ENCODE assay signal across 13 mouse cellular contexts in the genomic region with DNA sequence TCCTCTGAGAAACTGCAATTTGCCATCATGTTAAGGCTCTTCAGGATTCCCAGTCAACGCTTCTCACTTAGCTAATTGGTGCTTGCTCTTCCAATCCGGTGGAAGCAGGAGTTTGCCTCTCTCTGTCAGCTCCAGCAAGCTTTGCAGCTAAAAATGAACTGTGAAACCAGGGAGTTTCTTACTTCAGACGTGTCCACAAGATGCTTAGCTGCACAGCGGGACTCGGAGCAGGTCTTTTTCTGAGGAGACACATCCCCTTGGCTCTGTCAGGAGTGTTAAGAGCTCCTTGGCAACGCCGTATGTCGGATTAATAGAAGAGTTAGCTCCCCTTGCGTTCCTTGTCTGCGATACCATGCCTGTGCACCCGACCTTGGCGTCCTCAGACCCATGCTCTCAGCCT. TPM values are rescaled to one million over a fixed set of nuclear protein-coding genes. Genes with fewer than 3 reads are reported as not detected.
DNase-seq lines count a peak whose midpoint lies in the region; ATAC-seq and TF ChIP-seq lines count a peak whose summit lies in the region.
"Had no signal": no experiment of that assay in that cellular context is flagged by ENCODE, and none has a peak within 500 bp of the region (broad histone marks: within the 10 kb centered on the region; RNA-seq: fewer than 3 reads in every experiment).

No protein-coding gene starts in this region.

- no peaks in the 10 kb centered on the region for H3K9me3 ChIP-seq in heart, embryonic 14.5 days (ENCODE audit: control insufficient read depth, low read length)
- H3K9me3 ChIP-seq in ES-E14 (ENCODE audit: control insufficient read depth, insufficient read depth, low read depth, low read length): no peaks in the 10 kb centered on the region
- H3K9me3 ChIP-seq in forebrain, embryonic 14.5 days (replicated peaks; ENCODE audit: control insufficient read depth, low read length): no peaks in the 10 kb centered on the region
- H3K9me3 ChIP-seq in midbrain, embryonic 11.5 days (ENCODE audit: control insufficient read depth, low read length): no peaks in the 10 kb centered on the region
- no peaks in the 10 kb centered on the region for H3K9me3 ChIP-seq in kidney, embryonic 14.5 days (ENCODE audit: control insufficient read depth, low read length)

- 29% methylated on average over 12 of the region's 12 CpGs for WGBS in heart, embryonic 14.5 days
- WGBS in forebrain, embryonic 14.5 days: 51% methylated on average over 12 of the region's 12 CpGs
- 33% methylated on average over 12 of the region's 12 CpGs for WGBS in midbrain, embryonic 11.5 days
- 57% methylated on average over 12 of the region's 12 CpGs for WGBS in kidney, embryonic 14.5 days

- H3K27me3 ChIP-seq in heart, embryonic 14.5 days (ENCODE audit: control insufficient read depth, insufficient read depth, low read length): no peaks in the 10 kb centered on the region
- H3K27me3 ChIP-seq in forebrain, embryonic 14.5 days (replicated peaks; ENCODE audit: control insufficient read depth, insufficient read depth, low read length): no peaks in the 10 kb centered on the region
- no peaks in the 10 kb centered on the region for H3K27me3 ChIP-seq in midbrain, embryonic 11.5 days (ENCODE audit: control insufficient read depth, insufficient read depth, low read length)
- H3K27me3 ChIP-seq in kidney, embryonic 14.5 days (ENCODE audit: control insufficient read depth, insufficient read depth, low read length): no peaks in the 10 kb centered on the region

- H3K4me1 ChIP-seq in heart, embryonic 14.5 days (ENCODE audit: control insufficient read depth in 2 of 2, insufficient read depth in 2 of 2, low read length in 2 of 2): peaks cover 0 to 2% of the 10 kb centered on the region in 2 experiments; a peak in 1 of 4 replicates
- H3K4me1 ChIP-seq in ES-E14 (ENCODE audit: control insufficient read depth in 2 of 2, insufficient read depth in 2 of 2, low read length in 2 of 2, poor library complexity in 1 of 2): 0 out of 4 replicates have a peak, but pooled peaks cover 0 to 1% of the 10 kb centered on the region in 2 experiments
- peaks cover 28% of the 10 kb centered on the region for H3K4me1 ChIP-seq in forebrain, embryonic 14.5 days (ENCODE audit: control insufficient read depth, insufficient read depth, low read length)
- peaks cover 54% of the 10 kb centered on the region for H3K4me1 ChIP-seq in midbrain, embryonic 11.5 days (ENCODE audit: control insufficient read depth, insufficient read depth, low read length)
- H3K4me1 ChIP-seq in kidney, embryonic 14.5 days (ENCODE audit: control insufficient read depth, insufficient read depth, low read length): 0 out of 2 replicates have a peak, but pooled peaks cover 12% of the 10 kb centered on the region

- ATAC-seq in heart, embryonic 14.5 days (ENCODE audit: insufficient number of reproducible peaks, insufficient read depth, low FRiP score, low read depth): no peak
- ATAC-seq in forebrain, embryonic 14.5 days: peak; percentile 49; the same call in 1 of the 2 replicates
- ATAC-seq in midbrain, embryonic 11.5 days (ENCODE audit: low FRiP score): no peak
- ATAC-seq in kidney, embryonic 14.5 days (ENCODE audit: low FRiP score, low TSS enrichment): no peak

- H3K9ac ChIP-seq in heart, embryonic 14.5 days (ENCODE audit: low read length): no peak overlapping the region
- H3K9ac ChIP-seq in ES-E14 (ENCODE audit: insufficient read depth, low read depth, low read length, poor library complexity, severe bottlenecking): 0 out of 2 replicates have a peak overlapping the region, but pooled peaks have one; percentile 7
- H3K9ac ChIP-seq in forebrain, embryonic 14.5 days (ENCODE audit: low read length): no peak overlapping the region
- H3K9ac ChIP-seq in midbrain, embryonic 11.5 days (ENCODE audit: low read length): no peak overlapping the region
- H3K9ac ChIP-seq in kidney, embryonic 14.5 days (ENCODE audit: low read depth, low read length): no peak overlapping the region

- H3K36me3 ChIP-seq in heart, embryonic 14.5 days (ENCODE audit: control insufficient read depth, insufficient read depth, low read length): no peaks in the 10 kb centered on the region
- no peaks in the 10 kb centered on the region for H3K36me3 ChIP-seq in ES-E14 (ENCODE audit: control insufficient read depth, insufficient read depth, low read length, poor library complexity, severe bottlenecking)
- H3K36me3 ChIP-seq in forebrain, embryonic 14.5 days (ENCODE audit: control insufficient read depth, insufficient read depth, low read length): no peaks in the 10 kb centered on the region
- H3K36me3 ChIP-seq in midbrain, embryonic 11.5 days (ENCODE audit: control insufficient read depth, insufficient read depth, low read length): no peaks in the 10 kb centered on the region
- no peaks in the 10 kb centered on the region for H3K36me3 ChIP-seq in kidney, embryonic 14.5 days (ENCODE audit: control insufficient read depth, insufficient read depth, low read length)

- H3K4me3 ChIP-seq in heart, embryonic 14.5 days (ENCODE audit: control insufficient read depth in 1 of 2, insufficient read depth in 1 of 2, low read depth in 1 of 2, low read length in 2 of 2): no peak overlapping the region
- H3K4me3 ChIP-seq in ES-E14 (ENCODE audit: insufficient read depth in 1 of 2, low read depth in 1 of 2, low read length in 2 of 2, poor library complexity in 1 of 2, severe bottlenecking in 1 of 2): no peak overlapping the region
- H3K4me3 ChIP-seq in forebrain, embryonic 14.5 days (ENCODE audit: low read depth, low read length): no peak overlapping the region
- H3K4me3 ChIP-seq in midbrain, embryonic 11.5 days (ENCODE audit: low read depth, low read length): no peak overlapping the region
- H3K4me3 ChIP-seq in kidney, embryonic 14.5 days (ENCODE audit: low read length): no peak overlapping the region

- in situ Hi-C loops in ES-E14 (cut with MboI; ENCODE audit: low sequenced_read_pairs in 2 of 2, unreplicated experiment in 2 of 2): no loop called here

- no peak for DNase-seq in heart, adult 18-20 months
- no peak for DNase-seq in ES-E14 (ENCODE audit: low read depth, low spot score)
- DNase-seq in forebrain, embryonic 14.5 days (ENCODE audit: low spot score): peak; percentile 68
- DNase-seq in midbrain, embryonic 11.5 days (ENCODE audit: low spot score, missing footprints): peak; percentile 83
- DNase-seq in adrenal gland, adult (ENCODE audit: inconsistent age in 2 of 2, low spot score in 1 of 2): no peak
- DNase-seq in natural killer cell, adult 2 months (ENCODE audit: low spot score in 2 of 2): no peak
- DNase-seq: cerebellum, postnatal 25 days; kidney, postnatal 25 days; right cerebral cortex, postnatal 14 days had no signal

- peak overlapping the region; percentile 31 for H3K4me2 ChIP-seq in heart, embryonic 14.5 days (ENCODE audit: low read length)
- H3K4me2 ChIP-seq in forebrain, embryonic 14.5 days (ENCODE audit: low read length): peak overlapping the region; percentile 20; the same call in 1 of the 2 replicates
- 0 out of 2 replicates have a peak overlapping the region, but pooled peaks have one; percentile 3 for H3K4me2 ChIP-seq in midbrain, embryonic 11.5 days
- no peak overlapping the region for H3K4me2 ChIP-seq in kidney, embryonic 14.5 days (replicated peaks; ENCODE audit: low read depth, low read length)
- H3K4me2 ChIP-seq: liver, embryonic 11.5 days had no signal

- H3K27ac ChIP-seq in heart, embryonic 14.5 days (replicated peaks in 1 of 2; ENCODE audit: control insufficient read depth in 1 of 2, insufficient read depth in 1 of 2, low read depth in 2 of 2, low read length in 2 of 2): no peak overlapping the region
- no peak overlapping the region for H3K27ac ChIP-seq in ES-E14 (ENCODE audit: insufficient read depth, low read depth, low read length, poor library complexity, severe bottlenecking)
- H3K27ac ChIP-seq in forebrain, embryonic 14.5 days (ENCODE audit: low read depth, low read length): peak overlapping the region; percentile 10; the same call in 1 of the 2 replicates
- H3K27ac ChIP-seq in midbrain, embryonic 11.5 days (ENCODE audit: low read depth, low read length): no peak overlapping the region; the same call in 1 of the 2 replicates
- H3K27ac ChIP-seq in kidney, embryonic 14.5 days (ENCODE audit: low read depth, low read length): no peak overlapping the region

TF ChIP-seq in ES-E14, 5 proteins besides CTCF, POLR2A, EP300 and RAD21:
- TF ChIP-seq CHD2 (IDR thresholded peaks at IDR 0.05; ENCODE audit: low read depth, low read length): no peak
- TF ChIP-seq MAFK (IDR thresholded peaks at IDR 0.05; ENCODE audit: insufficient read depth, low read depth, low read length): no peak
- TF ChIP-seq ZNF384 (IDR thresholded peaks at IDR 0.05; ENCODE audit: low read depth, low read length): no peak
- no peak for TF ChIP-seq ZC3H11A (IDR thresholded peaks at IDR 0.05; ENCODE audit: borderline replicate concordance, low read depth, low read length)
- TF ChIP-seq HCFC1 (IDR thresholded peaks at IDR 0.05; ENCODE audit: borderline replicate concordance, insufficient read depth, low read length): no peak
TF ChIP-seq in ES-E14: peak in this region for 0.

RNA-seq across cellular contexts. Expression of a gene that starts 29.7 kb away (rescaled TPM):
- polyA plus RNA-seq in heart, embryonic 14.5 days (2014; fragmentation: Nextera tagmentation; extraction: Ambion mirVana): 1.1 and 1.9 TPM in 2 replicates
- 1 to 10 TPM; 3.2 to 3.8 TPM for total RNA-seq in heart, adult 18-20 months (2021)
- 6.4 and 13.3 TPM in 2 replicates for total RNA-seq in ES-E14 (2012; rRNA removed)
- 10.5 and 13.7 TPM in 2 replicates for polyA plus RNA-seq in forebrain, embryonic 14.5 days (2014; fragmentation: Nextera tagmentation; extraction: Ambion mirVana)
- 31.1 and 31.7 TPM in 2 replicates for polyA plus RNA-seq in midbrain, embryonic 11.5 days (2014; fragmentation: Nextera tagmentation; extraction: Ambion mirVana)
- polyA plus RNA-seq in kidney, embryonic 14.5 days (2014; fragmentation: Nextera tagmentation; extraction: Ambion mirVana): 4.9 and 8.4 TPM in 2 replicates
- total RNA-seq: megakaryocyte-erythroid progenitor cell, adult 5-6 weeks had no signal

Comparison
In these comparisons a context has a peak if more than half of its experiments do, and no peak if none do; other contexts are left out.
1. DNase-seq: peak in forebrain, embryonic 14.5 days (single experiment) and midbrain, embryonic 11.5 days (single experiment); none in heart, adult 18-20 months (0 of 2), ES-E14 (single experiment), adrenal gland, adult (0 of 2) and natural killer cell, adult 2 months (0 of 2).